Mouse (Mus musculus): ENCODE results near the gene Smpd4.

DNA sequence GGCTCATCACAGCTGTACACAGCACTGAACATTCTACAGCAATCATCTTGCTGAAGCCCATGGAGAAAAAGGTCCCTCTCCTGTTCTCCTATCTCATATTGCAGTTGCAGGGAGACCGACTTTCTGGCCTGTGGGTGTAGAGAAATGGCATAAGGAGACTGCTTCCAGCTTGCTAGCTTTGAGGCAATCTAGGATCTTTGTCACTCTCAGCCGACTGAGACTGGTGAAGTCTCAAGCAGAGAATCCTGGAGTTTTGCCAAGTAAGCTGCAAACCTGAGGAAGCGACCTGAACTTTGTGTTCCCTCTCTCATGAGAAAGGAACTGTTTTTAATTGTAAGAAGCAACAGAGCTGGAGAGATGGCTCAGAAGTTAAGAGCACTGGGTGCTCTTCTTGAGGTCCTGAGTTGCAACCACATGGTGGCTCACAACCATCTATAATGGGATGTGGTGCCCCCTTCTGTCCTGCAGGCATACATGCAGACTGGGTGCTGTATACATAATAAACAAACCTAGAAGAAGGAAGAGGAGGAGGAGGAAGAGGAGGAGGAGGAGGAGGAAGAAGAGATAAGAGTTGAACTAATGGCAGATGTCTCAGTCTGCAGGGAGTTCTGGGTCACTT lies 18.1 kb upstream of the Smpd4 start:
- TF ChIP-seq CTCF (IDR thresholded peaks at IDR 0.05; ENCODE audit: borderline replicate concordance, insufficient read depth, low read depth, low read length) (no peak), POLR2A (IDR thresholded peaks at IDR 0.05; ENCODE audit: borderline replicate concordance, insufficient read depth, low read length) (no peak)

Measured in cerebellum, adult 2 months (tissue).